Mouse (Mus musculus) E14TG2a.4 (cell line): Measurements from ENCODE around the gene Cst9.

Experiments used
- CTCF ChIP-seq: conservative IDR thresholded peaks from 2 replicates; pipeline ENCODE4 v1.5.1; 2014; ENCODE audit warnings: low read length
- NANOG ChIP-seq: IDR thresholded peaks from 2 replicates; pipeline ENCODE4 v1.6.1; 2014; ENCODE audit warnings: borderline replicate concordance, low read length, mixed read lengths
- POU5F1 ChIP-seq: IDR thresholded peaks from 2 replicates; pipeline ENCODE4 v1.6.1; 2014; ENCODE audit warnings: low read length, borderline replicate concordance

DNA sequence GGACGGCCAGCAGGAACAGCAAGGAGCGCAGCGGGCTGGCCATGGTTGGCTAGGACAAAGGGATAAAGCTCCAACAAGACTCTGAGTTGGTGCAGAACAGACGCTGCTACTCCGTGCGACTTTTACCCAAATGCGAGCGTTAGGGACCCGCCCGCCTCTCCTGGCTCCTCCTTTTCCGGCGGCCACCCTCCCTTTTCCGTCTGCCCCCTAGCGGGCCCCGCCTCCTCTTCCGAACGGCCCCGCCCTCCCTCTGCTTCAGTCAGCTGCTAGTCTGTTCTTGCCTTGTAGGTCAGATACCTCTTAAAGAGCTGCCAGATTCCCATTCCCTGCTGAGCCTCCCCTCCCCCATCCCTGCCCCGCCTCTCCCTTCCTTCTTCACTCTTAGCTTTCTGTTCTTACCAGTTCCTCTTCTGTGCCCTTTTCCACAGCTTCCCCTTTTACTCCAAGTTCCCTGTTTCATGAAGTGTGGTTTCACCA lies 40.4 kb downstream of the Cst9 start, which contains the start of gene Cst3:
- no peak for TF ChIP-seq CTCF
- no peak for TF ChIP-seq POU5F1
- no peak for TF ChIP-seq NANOG
